Mouse (Mus musculus) right cerebral cortex, adult 2 months (tissue): Measurements from ENCODE around the gene Olfr172.

Source experiments
- DNase-seq, 2 experiments: peaks; one replicate each; pipeline ENCODE4 v3.0.0; 2021 to 2022; ENCODE audit warnings: low spot score in 2 of 2

The Olfr172 gene

GRCm38 (mm10) chr16:58763076-58763475 lies at the start of gene Olfr172:
Gene Olfr172, minus strand, starts transcription at chr16:58763176.
- DNase-seq, result no peak

GRCm38 (mm10) chr16:58800168-58800567 lies 37.2 kb upstream of the Olfr172 start, which contains the start of gene Olfr173:
Gene Olfr173, minus strand, starts transcription at chr16:58800268.
- no peak for DNase-seq

GRCm38 (mm10) chr16:58756191-58756590 lies 6.8 kb downstream of the Olfr172 start:
- no peak for DNase-seq

- no peak for DNase-seq
Observed at GRCm38 (mm10) chr16:58751314-58751713, 11.7 kb downstream of the Olfr172 start.

GRCm38 (mm10) chr16:58746715-58747114 lies 16.3 kb downstream of the Olfr172 start:
- DNase-seq, result no peak

GRCm38 (mm10) chr16:58740751-58741150 lies 22.2 kb downstream of the Olfr172 start:
- no peak for DNase-seq

- DNase-seq, result no peak
Observed at GRCm38 (mm10) chr16:58738800-58739199, 24.2 kb downstream of the Olfr172 start.

- no peak for DNase-seq
Observed at GRCm38 (mm10) chr16:58738205-58738604, 24.8 kb downstream of the Olfr172 start.

GRCm38 (mm10) chr16:58728176-58728671 lies 34.8 kb downstream of the Olfr172 start:
- peak; percentile 46 to 48 for DNase-seq

- DNase-seq, result peak; percentile 94 to 95
Observed at GRCm38 (mm10) chr16:58727477-58728131, 35.4 kb downstream of the Olfr172 start, which contains the start of gene Cldnd1. Gene Cldnd1, plus strand, starts transcription at chr16:58727910.

- DNase-seq, result no peak
Observed at GRCm38 (mm10) chr16:58726680-58727476, 36.1 kb downstream of the Olfr172 start.

GRCm38 (mm10) chr16:58722292-58722691 lies 40.7 kb downstream of the Olfr172 start:
- no peak for DNase-seq

- no peak for DNase-seq
Observed at GRCm38 (mm10) chr16:58718666-58719120, 44.3 kb downstream of the Olfr172 start, which contains the start of gene Gpr15. Gene Gpr15, minus strand, starts transcription at chr16:58719070.

GRCm38 (mm10) chr16:58715018-58715417 lies 48.0 kb downstream of the Olfr172 start:
- no peak for DNase-seq

- no peak for DNase-seq
Observed at GRCm38 (mm10) chr16:58713128-58713527, 49.8 kb downstream of the Olfr172 start.

- no peak for DNase-seq
Observed at GRCm38 (mm10) chr16:58712221-58712620, 50.8 kb downstream of the Olfr172 start.
